Mouse (Mus musculus): ENCODE measurements around the gene Sirt2. TPM values are rescaled to one million over a fixed set of nuclear protein-coding genes. Genes with fewer than 3 reads are reported as not detected.

Gene Sirt2
- total RNA-seq, 2 experiments from 2014 or later = 119 to 122 TPM

GRCm38 (mm10) chr7:28801901-28802670 is 35.6 kb downstream of the Sirt2 start:
- no peak for DNase-seq (ENCODE audit: extremely low spot score in 1 of 2, low spot score in 2 of 2)
- Histone ChIP-seq H3K27ac (peak overlapping the region; percentile 65), H3K4me3 (no peak overlapping the region)
- intact Hi-C loops (cut with DNase I) = no loop called here
- TF ChIP-seq CTCF (IDR thresholded peaks at IDR 0.05) = no peak; the same call in 1 of the 2 replicates

DNA sequence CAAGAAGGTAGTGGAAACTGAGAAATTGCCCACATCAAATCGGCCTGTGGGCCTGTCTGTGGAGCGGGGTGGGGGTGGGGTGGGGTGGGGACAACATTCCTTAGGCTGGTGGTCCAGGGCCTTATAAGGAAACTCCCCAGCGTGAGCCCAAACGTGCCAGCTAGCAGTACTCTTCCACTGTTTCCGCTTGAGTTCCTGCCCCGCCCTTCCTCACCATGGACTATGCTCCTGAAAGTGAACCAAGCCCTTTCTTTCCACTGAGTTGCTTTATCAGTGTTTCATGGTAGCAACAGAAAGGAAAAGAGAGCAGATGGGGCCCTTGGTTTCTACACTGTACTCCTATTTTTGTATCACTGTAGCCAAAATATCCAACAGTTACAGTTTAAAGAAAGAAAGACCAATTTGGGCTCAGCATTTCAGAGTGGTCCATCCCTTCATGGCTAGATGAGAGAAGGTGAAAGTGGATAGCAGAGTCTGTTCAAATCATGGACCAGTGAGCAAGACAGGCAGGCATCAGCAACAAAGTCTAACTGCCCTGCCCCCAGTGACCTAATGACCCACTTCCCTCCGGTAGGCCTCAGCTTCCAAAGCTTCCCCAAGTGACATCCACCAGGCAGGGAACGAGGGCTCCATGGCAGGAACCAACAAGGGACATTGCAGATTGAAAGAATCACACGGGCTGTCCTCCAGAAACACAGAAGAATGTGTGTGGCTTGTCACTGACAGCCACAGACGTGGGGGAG is 36.5 kb downstream of the Sirt2 start:
- DNase-seq (ENCODE audit: extremely low spot score in 1 of 2, low spot score in 2 of 2) = no peak
- Histone ChIP-seq H3K27ac (peak overlapping the region; percentile 65; the same call in 1 of the 2 replicates), H3K4me3 (no peak overlapping the region)
- intact Hi-C loops (cut with DNase I) = no loop called here
- no peak for TF ChIP-seq CTCF (IDR thresholded peaks at IDR 0.05)

GRCm38 (mm10) chr7:28803756-28804155 is 37.2 kb downstream of the Sirt2 start:
- DNase-seq (ENCODE audit: extremely low spot score in 1 of 2, low spot score in 2 of 2) = no peak
- Histone ChIP-seq H3K27ac (no peak overlapping the region), H3K4me3 (no peak overlapping the region)
- no peak for TF ChIP-seq CTCF (IDR thresholded peaks at IDR 0.05)
- intact Hi-C loops (cut with DNase I) = no loop called here

DNA sequence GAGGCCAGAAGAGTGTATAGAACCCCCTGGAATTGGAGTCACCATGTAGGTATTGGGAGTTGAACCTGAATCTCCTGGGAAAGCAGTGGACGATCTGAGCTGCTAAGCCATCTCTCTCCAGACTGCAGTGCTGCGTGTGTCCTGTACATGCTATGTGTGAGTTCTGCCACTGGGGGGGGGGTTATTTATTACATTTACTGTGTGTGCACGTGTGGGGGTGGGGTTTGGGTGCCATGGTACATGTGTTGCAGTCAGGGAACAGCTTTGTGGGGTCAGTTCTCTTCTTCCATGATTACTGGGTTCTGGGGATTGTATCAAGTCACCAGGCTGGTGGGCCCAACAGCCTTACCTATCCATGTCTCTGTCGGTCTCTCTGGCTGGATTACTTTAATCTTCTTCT is 40.3 kb downstream of the Sirt2 start:
- H3K27ac ChIP-seq = no peak overlapping the region
- intact Hi-C loops (cut with DNase I) = no loop called here
- no peak overlapping the region for H3K4me3 ChIP-seq
- DNase-seq (ENCODE audit: extremely low spot score in 1 of 2, low spot score in 2 of 2) = no peak
- TF ChIP-seq CTCF (IDR thresholded peaks at IDR 0.05) = no peak; the same call in 1 of the 2 replicates

DNA sequence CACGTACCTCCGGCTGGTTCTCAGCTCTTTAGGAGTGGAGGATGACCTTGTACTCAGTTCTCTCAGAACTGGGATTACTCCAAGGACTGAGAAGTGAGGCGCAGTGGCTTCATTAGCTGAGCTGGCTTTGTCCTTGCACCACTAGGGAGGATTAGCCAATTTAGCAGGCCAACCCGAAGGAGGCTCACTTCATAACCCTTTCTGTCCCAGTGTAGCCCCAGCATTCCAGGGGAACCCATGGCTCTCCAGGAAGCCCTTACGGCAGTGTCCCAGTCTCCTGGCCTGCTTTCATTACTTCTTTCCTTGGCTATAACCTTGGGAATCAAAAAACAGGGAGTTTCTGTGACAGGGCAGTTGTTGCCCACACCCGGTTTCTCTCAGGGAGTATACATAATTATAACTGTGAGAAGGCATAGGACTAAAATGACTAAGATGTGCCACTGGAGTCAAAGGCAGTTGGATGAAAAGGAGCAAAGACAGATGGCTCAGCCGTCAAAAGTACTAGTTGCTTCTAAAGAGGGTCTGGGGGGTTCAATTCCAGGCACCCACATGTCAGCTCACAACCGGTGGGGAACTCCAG is 41.2 kb downstream of the Sirt2 start:
- Histone ChIP-seq H3K4me3 (peak overlapping the region; percentile 93; the same call in 1 of the 2 replicates), H3K27ac (peak overlapping the region; percentile 100)
- no peak for DNase-seq (ENCODE audit: extremely low spot score in 1 of 2, low spot score in 2 of 2)
- no peak for TF ChIP-seq CTCF (IDR thresholded peaks at IDR 0.05)
- intact Hi-C loops (cut with DNase I) = no loop called here

DNA sequence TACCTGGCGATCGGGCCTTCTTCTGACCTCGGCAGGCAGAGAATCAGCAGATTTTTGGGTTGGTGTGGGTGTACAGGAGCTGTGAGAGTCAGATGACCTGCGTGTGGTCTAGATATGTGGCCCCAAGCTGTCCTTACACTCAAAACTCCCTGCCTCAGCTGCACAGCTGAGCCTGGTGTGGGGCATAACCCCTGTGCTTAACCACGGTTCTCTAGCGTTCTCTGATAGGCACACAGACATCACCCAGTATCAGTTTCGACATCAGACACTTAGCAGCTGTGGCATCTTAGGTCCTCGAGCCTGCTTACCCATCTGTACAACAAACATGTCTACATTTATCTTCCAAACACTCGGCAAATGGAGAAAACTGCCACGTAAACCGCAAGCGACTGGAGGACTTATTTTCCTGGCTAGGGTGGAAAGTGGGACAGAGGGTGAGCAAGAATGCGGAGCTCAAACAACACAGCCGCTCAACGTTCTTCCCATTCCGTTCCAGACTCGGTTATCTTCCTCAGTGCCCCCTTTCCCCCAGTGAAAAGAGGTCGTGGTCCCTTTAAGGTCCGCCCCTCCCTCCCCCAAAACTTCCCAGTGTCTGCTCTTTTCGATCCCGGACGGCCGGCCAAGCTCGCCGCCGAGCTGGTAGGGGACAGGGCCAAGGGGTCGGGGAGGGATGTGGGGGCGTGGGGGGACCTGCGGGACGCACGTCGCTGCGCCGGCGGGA is 41.8 kb downstream of the Sirt2 start, which contains the start of gene Hnrnpl:
Gene Hnrnpl, plus strand, starts transcription at position 321 of the 721 bp plus-strand sequence.
- TF ChIP-seq CTCF (IDR thresholded peaks at IDR 0.05) = no peak
- peak within 1 kb of the TSS; percentile 93 for H3K4me3 ChIP-seq
- no peak for DNase-seq (ENCODE audit: extremely low spot score in 1 of 2, low spot score in 2 of 2)
- intact Hi-C loops (cut with DNase I) = no loop called here
- H3K27ac ChIP-seq = peak within 1 kb of the TSS; percentile 100

- Histone ChIP-seq H3K4me3 (peak overlapping the region; percentile 93), H3K27ac (peak overlapping the region; percentile 100)
- intact Hi-C loops (cut with DNase I) = no loop called here
- DNase-seq (ENCODE audit: extremely low spot score in 1 of 2, low spot score in 2 of 2) = peak; percentile 95 to 96
- no peak for TF ChIP-seq CTCF (IDR thresholded peaks at IDR 0.05)
Measured at GRCm38 (mm10) chr7:28808957-28809393, 42.4 kb downstream of the Sirt2 start.

DNA sequence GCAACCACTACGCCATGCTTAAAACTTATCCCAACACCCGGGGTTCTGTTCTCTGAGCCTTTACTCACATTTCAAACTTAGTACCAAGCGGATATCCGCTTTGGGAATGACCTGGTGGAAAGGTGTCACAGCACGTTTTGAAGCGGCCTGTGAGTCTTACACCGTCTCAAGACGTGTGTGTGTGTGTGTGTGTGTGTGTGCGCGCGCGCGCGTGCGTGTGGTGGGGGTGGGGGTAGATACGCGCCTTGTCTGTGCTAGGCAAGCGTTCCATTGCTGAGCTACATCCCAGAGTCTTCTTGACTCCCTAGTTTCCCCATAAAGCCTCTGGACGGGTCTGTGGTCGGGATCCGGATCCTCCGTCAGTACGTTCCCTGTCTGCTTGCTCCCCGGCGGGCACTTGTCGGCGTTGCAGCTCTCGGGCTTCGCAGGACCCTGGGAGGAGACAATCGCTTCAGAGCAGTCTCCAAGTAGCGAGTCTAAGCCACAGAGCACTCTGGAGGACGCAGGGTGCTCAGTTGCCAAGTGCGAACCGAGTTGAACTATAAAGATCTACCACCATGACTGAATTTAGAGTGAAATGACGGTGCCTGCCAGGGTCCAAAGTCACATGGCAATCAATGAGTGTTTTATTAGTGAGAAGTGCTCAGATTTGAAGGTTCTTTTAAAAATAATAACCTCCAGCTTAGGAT is 43.0 kb downstream of the Sirt2 start:
- intact Hi-C loops (cut with DNase I) = loop anchor here (1.0 kb wide), 1 partner anchor 16 kb away; the partner anchor contains the start of gene Ech1
- peak overlapping the region; percentile 93 for H3K4me3 ChIP-seq
- TF ChIP-seq CTCF (IDR thresholded peaks at IDR 0.05) = no peak; the same call in 1 of the 2 replicates
- H3K27ac ChIP-seq = peak overlapping the region; percentile 100
- peak; percentile 42 to 46 for DNase-seq (ENCODE audit: extremely low spot score in 1 of 2, low spot score in 2 of 2)

DNA sequence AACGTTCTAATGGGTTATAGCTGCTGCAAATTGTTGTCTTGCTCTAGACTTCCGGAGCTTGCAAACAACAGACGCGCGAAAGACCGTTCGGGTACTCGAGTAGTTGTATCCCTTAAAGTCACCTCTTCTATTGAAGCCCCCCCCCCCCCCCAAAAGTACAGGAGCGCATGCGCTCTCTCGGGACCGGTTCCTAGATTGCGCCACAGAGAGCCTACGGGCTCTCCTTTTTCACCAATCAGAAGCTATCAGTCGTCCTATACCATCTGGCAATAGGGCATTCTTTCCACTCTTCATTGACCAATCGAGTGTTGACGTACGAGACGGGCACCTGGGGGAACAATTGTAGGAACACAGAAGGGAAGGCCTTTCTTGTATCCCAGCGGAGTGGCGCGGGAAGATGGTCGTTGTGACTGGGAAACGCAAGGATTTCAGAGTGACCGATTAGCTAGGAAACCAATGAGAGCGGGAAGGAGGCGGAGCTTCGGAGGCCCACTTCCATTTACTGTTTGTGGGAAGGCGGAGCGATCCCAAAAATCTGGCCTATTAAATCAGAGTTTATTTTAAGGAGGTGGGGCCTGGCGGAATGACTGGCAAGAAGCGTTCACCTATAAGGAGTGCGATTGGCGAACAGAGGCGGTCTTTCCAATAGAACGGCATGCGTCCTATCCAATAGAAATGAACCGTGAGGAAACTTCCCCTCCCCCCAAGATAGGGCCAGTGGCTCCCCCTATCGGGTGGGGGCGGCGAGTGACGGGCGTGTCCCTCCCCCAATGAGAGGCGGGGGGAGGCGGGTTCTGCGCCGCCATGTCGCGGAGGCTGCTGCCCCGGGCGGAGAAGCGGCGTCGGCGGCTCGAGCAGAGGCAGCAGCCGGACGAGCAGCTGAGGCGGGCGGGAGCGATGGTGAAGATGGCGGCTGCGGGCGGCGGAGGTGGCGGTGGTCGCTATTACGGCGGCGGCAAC is 43.9 kb downstream of the Sirt2 start:
- peak; percentile 69 for TF ChIP-seq CTCF (IDR thresholded peaks at IDR 0.05)
- Histone ChIP-seq H3K27ac (peak overlapping the region; percentile 100), H3K4me3 (peak overlapping the region; percentile 93)
- intact Hi-C loops (cut with DNase I) = loop anchor here (1.0 kb wide), 1 partner anchor 15 kb away; the partner anchor contains the start of gene Ech1
- DNase-seq (ENCODE audit: extremely low spot score in 1 of 2, low spot score in 2 of 2) = peak; percentile 96 to 99

GRCm38 (mm10) chr7:28811228-28811627 is 44.7 kb downstream of the Sirt2 start:
- peak overlapping the region; percentile 91 for H3K4me3 ChIP-seq
- intact Hi-C loops (cut with DNase I) = no loop called here
- H3K27ac ChIP-seq = peak overlapping the region; percentile 100
- DNase-seq (ENCODE audit: extremely low spot score in 1 of 2, low spot score in 2 of 2) = peak; percentile 94
- TF ChIP-seq CTCF (IDR thresholded peaks at IDR 0.05) = no peak

All from left cerebral cortex, adult 2 months (tissue).